Mouse (Mus musculus) liver, embryonic 14.5 days (tissue): ENCODE data around the gene Rad51b.

Experiments used
- CTCF ChIP-seq: IDR thresholded peaks from 2 replicates; pipeline ENCODE4 v1.5.1; 2016; ENCODE audit warnings: antibody characterized with exemption, low read depth, control low read depth
- EP300 ChIP-seq: IDR thresholded peaks from 2 replicates; pipeline ENCODE4 v1.6.1; 2016; ENCODE audit warnings: antibody characterized with exemption, low read depth

- TF ChIP-seq CTCF = no peak
- no peak for TF ChIP-seq EP300
Measured at GRCm38 (mm10) chr12:79762087-79762486, 465.0 kb downstream of the Rad51b start.
